ENCODE assay signal across 8 mouse cellular contexts in the genomic region with DNA sequence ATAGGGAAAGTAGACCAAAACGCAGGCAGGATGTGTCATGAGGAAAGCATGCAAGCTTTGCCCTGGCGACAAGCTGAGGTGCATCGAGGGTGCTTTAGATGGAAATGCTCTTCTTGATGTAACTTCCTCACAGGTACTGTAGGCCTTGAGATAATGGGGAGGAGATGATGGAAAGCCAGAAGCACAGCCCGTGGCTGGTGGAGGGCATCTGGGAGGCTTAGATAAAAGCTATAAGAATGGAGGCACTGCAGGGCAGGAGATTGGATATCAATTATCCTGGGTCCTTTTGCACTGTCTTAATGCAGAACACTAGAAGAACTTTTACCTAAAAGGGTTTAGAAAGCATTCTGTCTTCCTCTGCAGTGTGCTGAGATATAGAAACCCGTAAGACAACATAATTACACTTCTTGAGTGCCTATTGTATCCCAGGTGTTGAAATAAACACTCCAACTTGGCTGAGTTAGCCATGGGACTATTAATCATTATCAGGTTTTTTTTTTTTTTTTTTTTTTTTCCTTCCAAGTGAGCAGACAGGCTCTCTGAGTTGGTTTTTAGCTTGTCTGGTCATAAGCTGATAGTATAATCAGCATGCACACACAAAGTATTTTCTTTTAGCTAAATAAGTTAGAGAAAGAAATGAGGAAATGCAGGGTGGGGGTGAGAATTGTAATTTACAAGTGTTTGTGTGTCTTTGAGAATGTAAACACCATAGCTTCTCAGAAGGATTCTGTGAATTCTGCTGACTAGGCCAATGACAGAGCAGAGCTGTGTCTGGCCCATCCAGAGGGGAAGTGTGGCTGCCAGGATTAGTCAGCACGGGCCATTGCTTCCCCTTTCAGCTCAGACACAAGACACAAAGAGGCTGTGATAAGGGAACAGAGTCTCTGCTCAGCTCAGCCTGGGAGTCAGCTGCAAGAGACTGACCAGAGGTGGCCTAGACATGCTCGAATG.
DNase-seq lines count a peak whose midpoint lies in the region; ATAC-seq lines count a peak whose summit lies in the region.

No protein-coding gene starts in this region.

- H3K27ac ChIP-seq in heart, embryonic 14.5 days (replicated peaks in 1 of 2; ENCODE audit: control insufficient read depth in 1 of 2, insufficient read depth in 1 of 2, low read depth in 2 of 2, low read length in 2 of 2), result peak overlapping the region in 1 of 2 experiments; percentile 35; a peak in 1 of 4 replicates
- H3K27ac ChIP-seq in liver, embryonic 16.5 days (ENCODE audit: low read length), result peak overlapping the region; percentile 77

- H3K9ac ChIP-seq in heart, embryonic 14.5 days (ENCODE audit: low read length), result no peak overlapping the region
- H3K9ac ChIP-seq in liver, embryonic 16.5 days (ENCODE audit: low read depth, low read length), result no peak overlapping the region

- H3K4me3 ChIP-seq in heart, embryonic 14.5 days (ENCODE audit: control insufficient read depth in 1 of 2, insufficient read depth in 1 of 2, low read depth in 1 of 2, low read length in 2 of 2), result no peak overlapping the region
- H3K4me3 ChIP-seq in liver, embryonic 16.5 days (ENCODE audit: low read depth, low read length), result no peak overlapping the region

- WGBS in heart, embryonic 14.5 days, result 29% methylated on average over 7 of the region's 7 CpGs
- 11% methylated on average over 7 of the region's 7 CpGs for WGBS in liver, embryonic 16.5 days (ENCODE audit: insufficient replicate concordance)

- H3K36me3 ChIP-seq in heart, embryonic 14.5 days (ENCODE audit: control insufficient read depth, insufficient read depth, low read length), result no peaks in the 10 kb centered on the region
- no peaks in the 10 kb centered on the region for H3K36me3 ChIP-seq in liver, embryonic 16.5 days (ENCODE audit: control insufficient read depth, insufficient read depth)

- H3K4me1 ChIP-seq in heart, embryonic 14.5 days (ENCODE audit: control insufficient read depth in 2 of 2, insufficient read depth in 2 of 2, low read length in 2 of 2), result peaks cover 4 to 20% of the 10 kb centered on the region in 2 experiments
- peaks cover 29% of the 10 kb centered on the region for H3K4me1 ChIP-seq in liver, embryonic 16.5 days (ENCODE audit: control insufficient read depth, low read depth, low read length)

- ATAC-seq in heart, embryonic 14.5 days (ENCODE audit: insufficient number of reproducible peaks, insufficient read depth, low FRiP score, low read depth), result peak; percentile 87
- peak; percentile 87 for ATAC-seq in liver, embryonic 16.5 days (ENCODE audit: low read depth)

- no peaks in the 10 kb centered on the region for H3K9me3 ChIP-seq in heart, embryonic 14.5 days (ENCODE audit: control insufficient read depth, low read length)
- no peaks in the 10 kb centered on the region for H3K9me3 ChIP-seq in liver, embryonic 16.5 days (replicated peaks; ENCODE audit: control insufficient read depth, low read length)

- peak; percentile 9 to 44 for DNase-seq in urinary bladder, adult 18-20 months (ENCODE audit: low spot score in 2 of 2)
- DNase-seq in urinary bladder, postnatal 10 days (ENCODE audit: low spot score), result no peak
- DNase-seq in fibroblast of lung, adult 2 months (ENCODE audit: low read depth), result peak; percentile 46
- peak; percentile 62 for DNase-seq in kidney, postnatal 14 days
- DNase-seq in naive thymus-derived CD4-positive, alpha-beta T cell, adult 2 months (ENCODE audit: low read depth), result peak; percentile 1
- DNase-seq in urinary bladder, postnatal 25 days (ENCODE audit: low spot score), result peak; percentile 13

- H3K27me3 ChIP-seq in heart, embryonic 14.5 days (ENCODE audit: control insufficient read depth, insufficient read depth, low read length), result no peaks in the 10 kb centered on the region
- no peaks in the 10 kb centered on the region for H3K27me3 ChIP-seq in liver, embryonic 16.5 days (ENCODE audit: control insufficient read depth, insufficient read depth, low read depth, low read length)

- H3K4me2 ChIP-seq in heart, embryonic 14.5 days (ENCODE audit: low read length), result no peak overlapping the region
- H3K4me2 ChIP-seq in liver, embryonic 16.5 days (ENCODE audit: low read depth, low read length), result peak overlapping the region; percentile 7; the same call in 1 of the 2 replicates
